Mouse (Mus musculus) embryonic facial prominence, embryonic 11.5 days (tissue): Measurements from ENCODE around the gene Cep63. TPM values are rescaled to one million over a fixed set of nuclear protein-coding genes. Genes with fewer than 3 reads are reported as not detected.

ENCODE experiments used
- ATAC-seq: fragments of 200-750 bp; cut with Nextera tagmentation; replicated peaks from 2 replicates; pipeline ENCODE4 v1.8.0; 2017; ENCODE audit warnings: low read depth; ENCODE audit not compliant: insufficient number of reproducible peaks, low FRiP score, low TSS enrichment
- DNase-seq: peaks from one replicate; pipeline ENCODE4 v3.0.0-alpha.2; 2015; ENCODE audit warnings: low spot score
- H3K27ac ChIP-seq: fragments of 300-500 bp; sonication (generic); replicated peaks from 2 replicates; pipeline ENCODE4 v1.5.1; 2014; ENCODE audit warnings: mild to moderate bottlenecking, low read depth, low read length, control low read depth
- H3K27me3 ChIP-seq: fragments of 300-500 bp; sonication (generic); 2 replicates; pipeline ENCODE4 v1.6.1; 2014; ENCODE audit warnings: mild to moderate bottlenecking, low read length, moderate library complexity, mixed read lengths; ENCODE audit not compliant: control insufficient read depth, insufficient read depth
- H3K36me3 ChIP-seq: fragments of 300-500 bp; sonication (generic); replicated peaks from 2 replicates; pipeline ENCODE4 v1.6.1; 2014; ENCODE audit warnings: low read depth, mild to moderate bottlenecking, low read length, moderate library complexity, mixed read lengths; ENCODE audit not compliant: control insufficient read depth, insufficient read depth
- H3K4me1 ChIP-seq: fragments of 300-500 bp; sonication (generic); 2 replicates; pipeline ENCODE4 v1.6.1; 2014; ENCODE audit warnings: low read length, mixed read lengths; ENCODE audit not compliant: control insufficient read depth, insufficient read depth
- H3K4me2 ChIP-seq: fragments of 300-500 bp; sonication (generic); 2 replicates; pipeline ENCODE4 v1.6.1; 2014; ENCODE audit warnings: low read depth, mild to moderate bottlenecking, control low read depth, low read length, moderate library complexity
- H3K4me3 ChIP-seq: fragments of 300-500 bp; sonication (generic); 2 replicates; pipeline ENCODE4 v1.5.1; 2014; ENCODE audit warnings: low read depth, low read length, control low read depth
- H3K9ac ChIP-seq: fragments of 300-500 bp; sonication (generic); replicated peaks from 2 replicates; pipeline ENCODE4 v1.6.1; 2014; ENCODE audit warnings: mild to moderate bottlenecking, control low read depth, low read length
- H3K9me3 ChIP-seq: fragments of 300-500 bp; sonication (generic); replicated peaks from 2 replicates; pipeline ENCODE4 v1.6.1; 2016; ENCODE audit warnings: mild to moderate bottlenecking, low read length, inconsistent platforms, mixed read lengths; ENCODE audit not compliant: control insufficient read depth
- WGBS: fragments of 180-500 bp; shearing (Covaris S2); extraction: QIAGEN DNeasy Blood & Tissue Kit; methylation state at CpG from one replicate; pipeline ENCODE4 v1.1.7; 2014; 5-methylcytosine and 5-hydroxymethylcytosine counted together
- polyA plus RNA-seq: library from polyadenylated mRNA; unstranded; fragments of >200 nt; fragmentation: Nextera tagmentation; extraction: Ambion mirVana; gene quantifications from 2 replicates; pipeline ENCODE4 v1.2.1, GENCODE M21; 2014

Gene Cep63
- polyA plus RNA-seq, 1 experiment from 2014 or later = 53.2 TPM

DNA sequence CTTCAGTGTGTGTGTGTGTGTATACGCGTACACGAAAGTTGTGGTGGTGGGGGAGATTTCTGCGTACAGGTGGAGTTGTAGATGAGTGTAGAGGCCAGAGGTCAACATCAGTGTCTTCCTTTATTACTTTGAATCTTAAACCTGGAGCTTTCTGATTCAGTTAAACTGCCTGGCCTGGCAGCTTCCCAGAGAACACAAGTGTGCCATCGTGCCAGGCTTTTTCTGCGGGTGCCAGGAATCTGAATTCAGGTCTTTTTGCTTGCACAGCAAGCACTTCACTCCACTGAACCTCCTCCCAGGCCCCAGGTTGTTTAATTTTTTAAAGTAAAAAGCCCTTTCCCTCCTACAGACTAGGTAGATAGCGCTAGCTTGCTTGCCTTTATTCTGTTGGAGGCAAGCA, 1.1 kb upstream of the Cep63 start:
- ATAC-seq (no peak), DNase-seq (no peak)
- H3K9ac ChIP-seq = peak overlapping the region; percentile 99
- H3K4me1 ChIP-seq = peaks cover 3% of the 10 kb centered on the region; the same call in 1 of the 2 replicates
- peak overlapping the region; percentile 96; the same call in 1 of the 2 replicates for H3K27ac ChIP-seq
- no peaks in the 10 kb centered on the region for H3K36me3 ChIP-seq
- peak overlapping the region; percentile 65 for H3K4me2 ChIP-seq
- H3K9me3 ChIP-seq = no peaks in the 10 kb centered on the region
- no peaks in the 10 kb centered on the region for H3K27me3 ChIP-seq
- WGBS = 90% methylated on average over 7 of the region's 7 CpGs
- peak overlapping the region; percentile 88; the same call in 1 of the 2 replicates for H3K4me3 ChIP-seq

DNA sequence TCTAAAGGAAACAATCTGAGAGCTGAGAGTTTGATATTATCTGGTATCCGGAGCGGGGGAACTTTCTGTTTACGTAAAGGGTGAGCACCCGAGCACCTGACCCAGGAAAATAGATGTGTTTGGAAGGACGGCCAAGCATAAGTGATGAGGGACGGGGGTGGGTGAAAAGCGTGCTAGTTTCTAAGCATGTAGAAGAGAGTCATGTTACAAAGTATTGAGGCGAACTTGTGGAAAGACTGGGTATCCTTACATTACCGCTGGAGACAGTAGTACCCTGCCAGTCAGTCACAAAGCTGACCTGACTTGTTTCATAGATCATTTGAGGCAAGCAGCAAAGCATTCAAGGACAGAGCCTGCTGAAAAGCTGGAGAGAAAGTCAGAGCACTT, 498 bp upstream of the Cep63 start:
- DNase-seq (no peak), ATAC-seq (peak; percentile 3; the same call in 1 of the 2 replicates)
- H3K4me3 ChIP-seq = peak overlapping the region; percentile 88
- no peaks in the 10 kb centered on the region for H3K9me3 ChIP-seq
- peak overlapping the region; percentile 65 for H3K4me2 ChIP-seq
- peak overlapping the region; percentile 99 for H3K9ac ChIP-seq
- no peaks in the 10 kb centered on the region for H3K27me3 ChIP-seq
- WGBS = 0% methylated on average over 9 of the region's 9 CpGs
- peak overlapping the region; percentile 96 for H3K27ac ChIP-seq
- H3K36me3 ChIP-seq = no peaks in the 10 kb centered on the region
- H3K4me1 ChIP-seq = peaks cover 3% of the 10 kb centered on the region; the same call in 1 of the 2 replicates

DNA sequence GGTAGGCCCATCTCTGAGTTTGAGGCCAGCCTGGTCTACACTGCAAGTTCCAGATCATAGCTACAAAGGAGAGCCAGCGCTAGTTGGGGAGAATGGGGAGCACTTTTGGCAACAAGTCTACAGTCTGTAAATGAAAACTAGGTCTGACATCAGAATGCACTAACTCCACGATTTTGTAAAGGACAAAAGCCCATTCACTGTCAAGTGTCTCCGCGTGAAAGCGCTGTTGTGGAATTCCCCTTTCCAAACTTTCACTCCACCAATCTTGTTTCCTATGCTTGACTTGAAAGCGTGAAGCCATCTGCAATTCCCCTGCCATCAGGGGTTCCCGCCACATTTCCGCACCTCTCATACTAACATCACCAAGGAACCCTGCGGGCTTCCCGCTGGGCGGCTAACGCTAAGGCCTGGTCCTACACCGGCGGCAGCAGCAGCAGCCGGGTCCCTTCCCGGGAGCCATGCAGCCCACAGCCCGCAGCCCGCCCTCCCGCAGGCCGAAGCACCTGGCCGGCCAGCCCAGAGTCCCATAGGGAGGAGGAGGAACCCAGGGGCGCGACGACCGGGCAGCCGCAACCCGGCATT, 842 bp downstream of the Cep63 start:
- Histone ChIP-seq H3K27me3 (no peaks in the 10 kb centered on the region), H3K9ac (peak overlapping the region; percentile 99), H3K4me2 (peak overlapping the region; percentile 76), H3K4me1 (peaks cover 3% of the 10 kb centered on the region; the same call in 1 of the 2 replicates), H3K4me3 (peak overlapping the region; percentile 88), H3K36me3 (no peaks in the 10 kb centered on the region), H3K27ac (peak overlapping the region; percentile 96), H3K9me3 (no peaks in the 10 kb centered on the region)
- DNase-seq (peak; percentile 61), ATAC-seq (peak; percentile 71)
- 1% methylated on average over 26 of the region's 27 CpGs for WGBS

- Histone ChIP-seq H3K4me1 (peaks cover 3% of the 10 kb centered on the region; the same call in 1 of the 2 replicates), H3K27me3 (no peaks in the 10 kb centered on the region), H3K9ac (no peak overlapping the region), H3K9me3 (no peaks in the 10 kb centered on the region), H3K4me2 (no peak overlapping the region), H3K4me3 (no peak overlapping the region), H3K36me3 (no peaks in the 10 kb centered on the region), H3K27ac (no peak overlapping the region)
- ATAC-seq = no peak
- 87% methylated on average over 7 of the region's 7 CpGs for WGBS
- no peak for DNase-seq
Measured at GRCm38 (mm10) chr9:102623581-102623980, 2.8 kb downstream of the Cep63 start.

GRCm38 (mm10) chr9:102622876-102623275, 3.5 kb downstream of the Cep63 start:
- H3K4me1 ChIP-seq = peaks cover 3% of the 10 kb centered on the region; the same call in 1 of the 2 replicates
- H3K27ac ChIP-seq = no peak overlapping the region
- no peaks in the 10 kb centered on the region for H3K36me3 ChIP-seq
- H3K9me3 ChIP-seq = no peaks in the 10 kb centered on the region
- no peaks in the 10 kb centered on the region for H3K27me3 ChIP-seq
- ATAC-seq (no peak), DNase-seq (no peak)
- no peak overlapping the region for H3K4me2 ChIP-seq
- H3K4me3 ChIP-seq = no peak overlapping the region
- 84% methylated on average over 6 of the region's 6 CpGs for WGBS
- H3K9ac ChIP-seq = no peak overlapping the region; the same call in 1 of the 2 replicates

DNA sequence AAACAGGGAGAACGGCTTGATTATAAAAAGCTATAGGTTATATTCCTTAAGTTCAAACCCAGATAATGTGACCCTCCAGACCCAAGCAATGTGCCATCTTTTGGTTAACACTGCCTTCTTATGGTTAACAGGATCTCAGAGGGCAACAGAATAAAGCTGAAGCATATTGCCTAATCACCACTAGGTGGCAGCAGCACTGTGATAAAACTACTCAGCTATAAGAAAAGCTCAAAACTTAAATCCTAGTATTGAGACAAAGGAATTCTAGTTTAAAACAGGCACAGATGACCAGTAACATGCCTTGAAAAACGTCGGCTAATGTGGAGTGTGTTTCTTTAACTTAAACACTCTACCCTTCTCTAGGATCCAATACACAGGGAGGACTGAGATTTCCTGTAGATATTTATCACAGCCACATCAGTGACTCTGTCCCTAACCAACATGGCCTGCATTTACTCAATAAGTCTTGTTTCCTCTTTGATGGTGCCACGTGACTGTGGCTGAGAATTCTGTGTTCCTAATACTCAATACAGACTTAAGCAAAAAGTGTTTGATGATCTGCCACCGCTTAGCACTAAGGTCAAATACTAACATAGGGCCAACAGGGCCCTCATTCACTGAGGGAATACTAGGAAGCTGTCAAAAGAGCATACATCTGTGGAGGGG, 4.0 kb downstream of the Cep63 start:
- no peaks in the 10 kb centered on the region for H3K27me3 ChIP-seq
- H3K36me3 ChIP-seq = no peaks in the 10 kb centered on the region
- no peak overlapping the region for H3K27ac ChIP-seq
- H3K4me3 ChIP-seq = no peak overlapping the region
- WGBS = 34% methylated on average over 5 of the region's 5 CpGs
- peaks cover 3% of the 10 kb centered on the region; the same call in 1 of the 2 replicates for H3K4me1 ChIP-seq
- H3K4me2 ChIP-seq = no peak overlapping the region
- H3K9me3 ChIP-seq = no peaks in the 10 kb centered on the region
- ATAC-seq (no peak), DNase-seq (peak; percentile 88)
- no peak overlapping the region; the same call in 1 of the 2 replicates for H3K9ac ChIP-seq

DNA sequence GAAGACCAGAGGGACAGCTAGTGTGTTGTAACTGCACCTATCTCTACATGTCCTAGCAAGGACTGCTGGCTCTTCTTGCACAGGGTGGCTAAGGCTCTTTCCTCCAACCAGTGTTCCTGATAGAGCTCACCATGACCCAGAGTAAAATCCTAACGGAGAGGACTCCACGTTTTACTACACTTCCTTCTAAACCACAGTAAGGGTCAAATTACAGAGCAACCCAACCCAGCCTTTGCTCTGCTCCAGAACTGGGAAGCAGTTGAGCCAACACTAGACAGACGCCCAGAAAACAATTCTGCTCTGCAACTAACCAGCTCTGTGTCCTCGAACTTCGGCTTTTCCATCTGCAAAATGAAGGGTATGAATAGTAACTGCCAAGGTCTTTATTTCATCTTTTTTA, 4.9 kb downstream of the Cep63 start:
- Histone ChIP-seq H3K36me3 (no peaks in the 10 kb centered on the region), H3K9ac (no peak overlapping the region), H3K9me3 (no peaks in the 10 kb centered on the region), H3K4me1 (no peaks in the 10 kb centered on the region), H3K4me2 (no peak overlapping the region), H3K4me3 (no peak overlapping the region), H3K27ac (no peak overlapping the region), H3K27me3 (no peaks in the 10 kb centered on the region)
- 51% methylated on average over 5 of the region's 5 CpGs for WGBS
- ATAC-seq = no peak
- DNase-seq = no peak

DNA sequence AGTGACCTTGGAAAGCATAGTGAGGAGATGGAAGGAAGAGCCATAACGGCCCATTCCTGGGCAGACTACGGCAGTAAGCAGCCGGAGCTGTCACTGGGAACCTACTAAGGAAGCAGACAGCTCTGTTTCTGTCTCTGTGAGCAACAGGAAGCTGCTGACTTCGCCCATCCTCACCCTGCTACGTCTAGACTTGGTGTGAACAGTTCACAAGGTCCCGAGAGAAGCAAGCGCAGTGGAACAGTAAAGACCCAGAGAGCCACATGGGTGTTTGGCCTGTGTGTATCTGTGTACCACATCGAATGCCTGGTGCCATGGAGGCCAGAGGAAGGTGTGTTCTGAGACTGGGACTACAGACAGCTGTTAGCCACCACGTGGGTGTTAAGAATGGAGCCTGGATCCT, 10.1 kb downstream of the Cep63 start:
- H3K27ac ChIP-seq = no peak overlapping the region
- H3K9ac ChIP-seq = no peak overlapping the region
- H3K9me3 ChIP-seq = no peaks in the 10 kb centered on the region
- H3K4me3 ChIP-seq = no peak overlapping the region
- no peak overlapping the region for H3K4me2 ChIP-seq
- no peaks in the 10 kb centered on the region for H3K27me3 ChIP-seq
- DNase-seq (no peak), ATAC-seq (no peak)
- peaks cover 3% of the 10 kb centered on the region for H3K36me3 ChIP-seq
- H3K4me1 ChIP-seq = no peaks in the 10 kb centered on the region
- WGBS = 88% methylated on average over 9 of the region's 9 CpGs
